Mouse (Mus musculus): ENCODE results near the gene Ifnl3. TPM values are rescaled to one million over a fixed set of nuclear protein-coding genes. Genes with fewer than 3 reads are reported as not detected.

The Ifnl3 gene
- polyA plus RNA-seq (2015; fragmentation: Nextera tagmentation; extraction: Ambion mirVana) = not detected in 2 replicates

GRCm38 (mm10) chr7:28522536-28522935 lies at the start of gene Ifnl3:
Ifnl3 (plus strand) TSS chr7:28522836.

GRCm38 (mm10) chr7:28510405-28510974 lies 12.1 kb upstream of the Ifnl3 start, which contains the start of gene Ifnl2:
Ifnl2 (minus strand) TSS chr7:28510455.

GRCm38 (mm10) chr7:28540526-28540925 lies 17.9 kb downstream of the Ifnl3 start, which contains the start of gene Sycn:
Sycn (plus strand) TSS chr7:28540885.

DNA sequence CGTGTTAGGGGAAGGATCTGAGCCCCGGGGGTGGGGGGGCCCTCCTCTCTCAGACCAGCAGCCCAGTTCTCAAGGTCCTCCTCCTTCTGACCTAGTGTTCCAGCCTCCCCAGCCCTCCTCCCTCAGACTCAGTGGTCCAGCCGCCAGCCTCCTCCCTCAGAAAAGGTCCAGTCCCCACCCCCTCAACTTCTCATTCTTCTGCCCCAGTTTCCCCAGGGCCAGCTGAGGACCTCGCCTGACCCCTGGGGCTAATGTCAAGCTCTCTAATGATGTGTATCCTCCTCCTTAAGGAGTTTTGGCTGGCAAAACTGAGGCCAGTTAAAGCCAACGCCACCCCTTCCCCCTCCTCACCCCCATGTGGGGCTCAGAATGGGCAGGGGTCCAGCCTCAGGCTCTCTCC lies 24.5 kb downstream of the Ifnl3 start, which contains the start of gene Nccrp1:
Gene Nccrp1, minus strand, starts transcription at position 101 of the 400 bp plus-strand sequence.

Small RNA genes within 50 kb of the gene (microRNA-seq; reads per million reads assigned to microRNA genes)
- gene Mir7049 = 0 to 0.21 reads per million in 2 experiments

Other genes with a start within 250 kb of the Ifnl3 start
- 9.4 and 10.3 TPM in 2 replicates for gene Eid2b, start 245.1 kb upstream of the Ifnl3 start, polyA plus RNA-seq (2015; fragmentation: Nextera tagmentation; extraction: Ambion mirVana)
- gene Selenov, start 231.7 kb upstream of the Ifnl3 start, polyA plus RNA-seq (2015; fragmentation: Nextera tagmentation; extraction: Ambion mirVana) = 0.16 TPM in 1 of 2 replicates, not detected in the other
- gene Dll3, start 220.6 kb upstream of the Ifnl3 start, polyA plus RNA-seq (2015; fragmentation: Nextera tagmentation; extraction: Ambion mirVana) = not detected in 2 replicates
- gene Timm50, start 210.8 kb upstream of the Ifnl3 start, polyA plus RNA-seq (2015; fragmentation: Nextera tagmentation; extraction: Ambion mirVana) = 71.8 and 92.4 TPM in 2 replicates
- 44.9 and 47.5 TPM in 2 replicates for gene Supt5, start 184.1 kb upstream of the Ifnl3 start, polyA plus RNA-seq (2015; fragmentation: Nextera tagmentation; extraction: Ambion mirVana)
- 568 and 593 TPM in 2 replicates for gene Rps16, start 172.2 kb upstream of the Ifnl3 start, polyA plus RNA-seq (2015; fragmentation: Nextera tagmentation; extraction: Ambion mirVana)
- gene Plekhg2, start 150.2 kb upstream of the Ifnl3 start, polyA plus RNA-seq (2015; fragmentation: Nextera tagmentation; extraction: Ambion mirVana) = 18.0 and 18.7 TPM in 2 replicates
- 9.9 and 12.2 TPM in 2 replicates for gene Zfp36, start 142.6 kb upstream of the Ifnl3 start, polyA plus RNA-seq (2015; fragmentation: Nextera tagmentation; extraction: Ambion mirVana)
- 39.1 and 40.9 TPM in 2 replicates for gene Med29, start 130.1 kb upstream of the Ifnl3 start, polyA plus RNA-seq (2015; fragmentation: Nextera tagmentation; extraction: Ambion mirVana)
- gene Paf1, start 129.9 kb upstream of the Ifnl3 start, polyA plus RNA-seq (2015; fragmentation: Nextera tagmentation; extraction: Ambion mirVana) = 49.3 TPM in 2 replicates
- gene Gmfg, start 85.4 kb upstream of the Ifnl3 start, polyA plus RNA-seq (2015; fragmentation: Nextera tagmentation; extraction: Ambion mirVana) = 21.4 and 29.1 TPM in 2 replicates
- 0.38 and 0.43 TPM in 2 replicates for gene Lrfn1, start 70.9 kb upstream of the Ifnl3 start, polyA plus RNA-seq (2015; fragmentation: Nextera tagmentation; extraction: Ambion mirVana)
- not detected in 2 replicates for gene Ifnl2, start 12.4 kb upstream of the Ifnl3 start, polyA plus RNA-seq (2015; fragmentation: Nextera tagmentation; extraction: Ambion mirVana)
- not detected in 2 replicates for gene Sycn, start 18.0 kb downstream of the Ifnl3 start, polyA plus RNA-seq (2015; fragmentation: Nextera tagmentation; extraction: Ambion mirVana)
- 1.8 TPM in 1 of 2 replicates, not detected in the other for gene Nccrp1, start 24.4 kb downstream of the Ifnl3 start, polyA plus RNA-seq (2015; fragmentation: Nextera tagmentation; extraction: Ambion mirVana)
- gene Samd4b, start 75.3 kb downstream of the Ifnl3 start, polyA plus RNA-seq (2015; fragmentation: Nextera tagmentation; extraction: Ambion mirVana) = 11.0 and 11.5 TPM in 2 replicates
- gene Pak4, start 75.3 kb downstream of the Ifnl3 start, polyA plus RNA-seq (2015; fragmentation: Nextera tagmentation; extraction: Ambion mirVana) = 5.7 and 6.5 TPM in 2 replicates
- gene Acp7, start 108.5 kb downstream of the Ifnl3 start, polyA plus RNA-seq (2015; fragmentation: Nextera tagmentation; extraction: Ambion mirVana) = 0.77 TPM in 1 of 2 replicates, not detected in the other
- gene Fbxo27, start 170.0 kb downstream of the Ifnl3 start, polyA plus RNA-seq (2015; fragmentation: Nextera tagmentation; extraction: Ambion mirVana) = 1.9 and 2.6 TPM in 2 replicates
- gene Fbxo17, start 194.0 kb downstream of the Ifnl3 start, polyA plus RNA-seq (2015; fragmentation: Nextera tagmentation; extraction: Ambion mirVana) = 31.7 and 38.9 TPM in 2 replicates
- 81.3 and 93.6 TPM in 2 replicates for gene Mrps12, start 219.0 kb downstream of the Ifnl3 start, polyA plus RNA-seq (2015; fragmentation: Nextera tagmentation; extraction: Ambion mirVana)
- gene Sars2, start 219.2 kb downstream of the Ifnl3 start, polyA plus RNA-seq (2015; fragmentation: Nextera tagmentation; extraction: Ambion mirVana) = 17.2 and 19.4 TPM in 2 replicates
- not detected in 2 replicates for gene Ccer2, start 233.3 kb downstream of the Ifnl3 start, polyA plus RNA-seq (2015; fragmentation: Nextera tagmentation; extraction: Ambion mirVana)
- gene Sirt2, start 243.9 kb downstream of the Ifnl3 start, polyA plus RNA-seq (2015; fragmentation: Nextera tagmentation; extraction: Ambion mirVana) = 62.9 and 66.0 TPM in 2 replicates
- 30.2 and 30.6 TPM in 2 replicates for gene Nfkbib, start 244.7 kb downstream of the Ifnl3 start, polyA plus RNA-seq (2015; fragmentation: Nextera tagmentation; extraction: Ambion mirVana)

All from skeletal muscle tissue, postnatal 0 days (tissue).